Mouse (Mus musculus): ENCODE measurements around the gene Ercc4.

DNA sequence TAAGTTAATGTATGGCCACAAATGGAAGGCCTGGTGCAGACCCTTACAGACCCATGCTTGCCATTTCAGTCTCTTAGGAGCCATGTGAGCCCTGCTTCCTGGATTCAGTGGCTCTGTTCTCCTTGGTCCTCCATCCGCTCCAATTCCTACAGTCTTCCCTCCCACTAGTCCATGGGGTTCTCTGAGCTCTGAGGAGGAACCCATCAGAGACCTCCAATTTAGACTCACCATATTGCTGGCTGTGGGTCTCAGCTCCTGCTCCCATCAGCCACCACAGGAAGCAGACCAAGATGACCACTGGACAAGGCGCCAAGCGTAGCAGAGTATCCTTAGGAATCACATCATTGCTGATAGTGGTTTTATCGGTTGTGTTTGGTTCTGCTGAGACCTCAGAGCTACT, 43.7 kb downstream of the Ercc4 start:
- TF ChIP-seq TAL1 (IDR thresholded peaks at IDR 0.05; ENCODE audit: low read length), result no peak
- TF ChIP-seq GATA1 (IDR thresholded peaks at IDR 0.05; ENCODE audit: low read length), result no peak
